Mouse (Mus musculus): ENCODE data around the gene Thbs4.

DNA sequence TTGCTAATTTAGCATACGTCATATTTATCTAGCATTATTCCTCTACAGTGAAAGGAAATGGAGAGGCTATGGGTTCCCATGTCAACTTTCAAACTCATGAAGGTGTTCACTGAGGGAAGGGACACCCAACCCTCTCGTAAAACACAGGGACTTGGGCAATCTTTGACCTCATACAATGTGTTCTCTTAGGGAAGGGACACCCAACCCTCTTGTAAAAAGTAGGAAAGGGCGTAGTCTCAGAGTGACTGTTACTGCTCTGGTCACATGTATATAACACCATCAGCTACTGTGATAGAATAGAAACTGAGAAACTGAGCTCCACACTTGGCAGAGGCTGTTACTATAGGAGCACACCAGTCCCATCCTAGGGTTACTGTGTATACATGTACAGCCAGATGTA is 13.2 kb upstream of the Thbs4 start:
- TF ChIP-seq CTCF (IDR thresholded peaks at IDR 0.05; ENCODE audit: control insufficient read depth, insufficient read depth, low read length) (no peak), POLR2A (IDR thresholded peaks at IDR 0.05; ENCODE audit: borderline replicate concordance, control insufficient read depth, low read depth, low read length) (no peak)

Measured in bone marrow, adult 2 months (tissue).